Mouse (Mus musculus): ENCODE results near the gene Rnf114.

DNA sequence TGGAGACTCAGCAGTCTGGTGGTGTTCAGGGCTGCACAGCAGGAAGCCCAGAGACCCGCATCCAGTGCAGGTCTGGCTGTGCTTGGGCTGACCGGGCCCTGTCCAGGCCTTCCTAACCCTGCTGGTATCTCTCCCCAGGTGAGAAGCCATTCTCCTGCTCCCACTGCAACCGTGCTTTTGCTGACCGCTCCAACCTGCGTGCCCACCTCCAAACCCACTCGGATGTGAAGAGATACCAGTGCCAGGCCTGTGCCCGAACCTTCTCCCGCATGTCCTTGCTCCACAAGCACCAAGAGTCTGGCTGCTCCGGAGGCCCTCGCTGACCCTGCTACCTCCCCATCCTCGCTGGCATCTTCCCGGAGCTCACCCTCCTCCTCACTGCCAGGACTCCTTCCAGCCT is 49.3 kb downstream of the Rnf114 start:
- TF ChIP-seq EP300 (IDR thresholded peaks at IDR 0.05; ENCODE audit: low read depth) (no peak), CTCF (IDR thresholded peaks at IDR 0.05; ENCODE audit: low read depth) (no peak)
